Mouse (Mus musculus): ENCODE measurements around the gene Ctnnd2. TPM values are rescaled to one million over a fixed set of nuclear protein-coding genes. Genes with fewer than 3 reads are reported as not detected.

Ctnnd2 gene
- polyA plus RNA-seq, 1 experiment from 2014 or later, result 19.9 TPM

DNA sequence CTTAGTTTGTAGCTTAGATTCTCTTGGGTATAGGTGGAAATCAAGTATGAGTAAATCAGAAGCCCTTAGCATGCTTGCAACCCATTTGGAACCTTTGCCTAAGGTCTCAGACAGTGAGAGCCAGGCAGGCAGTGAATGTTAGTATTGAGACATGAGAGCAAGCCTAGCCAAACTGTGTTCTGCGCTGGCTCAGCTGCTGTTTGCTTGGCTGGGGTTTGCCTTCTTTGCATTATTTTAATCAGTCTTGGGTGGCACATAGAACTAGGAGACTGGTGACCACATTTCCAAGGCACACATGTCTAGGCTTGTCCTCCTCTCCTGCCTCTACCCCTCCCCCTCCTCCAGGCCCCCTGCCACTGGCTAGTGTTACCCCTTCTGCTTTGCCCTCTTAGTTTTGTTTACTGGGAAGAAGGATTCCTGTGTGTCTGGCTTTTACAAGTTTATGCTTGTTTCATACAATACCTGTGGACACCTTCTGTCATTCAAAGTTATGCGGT lies 381.6 kb downstream of the Ctnnd2 start:
- H3K36me3 ChIP-seq (ENCODE audit: insufficient read depth), result no peaks in the 10 kb centered on the region
- no peak overlapping the region for H3K9ac ChIP-seq
- no peak overlapping the region for H3K4me3 ChIP-seq (ENCODE audit: low read depth, low read length)
- no peaks in the 10 kb centered on the region for H3K4me1 ChIP-seq (ENCODE audit: insufficient read depth)
- no peak for ATAC-seq (ENCODE audit: insufficient read depth)
- H3K4me2 ChIP-seq, result no peak overlapping the region
- TF ChIP-seq CTCF (IDR thresholded peaks at IDR 0.05; ENCODE audit: low read depth), result no peak
- no peak overlapping the region for H3K27ac ChIP-seq (ENCODE audit: low read depth)
- WGBS, result 80% methylated on average over 2 of the region's 2 CpGs
- no peak for DNase-seq
- H3K27me3 ChIP-seq (ENCODE audit: insufficient read depth, low read length), result no peaks in the 10 kb centered on the region
- no peaks in the 10 kb centered on the region for H3K9me3 ChIP-seq (ENCODE audit: low read depth, low read length)

DNA sequence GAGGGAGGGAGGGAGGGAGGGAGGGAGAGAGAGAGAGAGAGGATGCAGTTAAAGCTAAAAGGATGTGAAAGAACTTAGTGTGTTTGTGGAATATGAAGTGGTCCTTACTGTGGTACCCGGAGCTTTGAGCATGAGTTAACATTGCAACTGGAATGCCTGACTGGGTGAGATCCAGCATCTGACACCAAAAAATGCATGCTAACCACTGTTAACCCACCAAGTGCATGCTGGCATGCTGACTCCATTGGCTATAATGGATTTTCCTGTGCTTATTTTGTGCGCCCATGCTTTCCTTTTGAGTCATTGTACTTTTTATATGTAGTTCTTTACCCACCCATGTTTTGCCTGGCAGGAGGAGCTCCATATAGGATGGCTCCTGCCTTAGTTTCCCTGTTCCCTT lies 383.4 kb downstream of the Ctnnd2 start:
- ATAC-seq (ENCODE audit: insufficient read depth), result no peak
- H3K4me2 ChIP-seq, result no peak overlapping the region
- TF ChIP-seq CTCF (IDR thresholded peaks at IDR 0.05; ENCODE audit: low read depth), result no peak
- H3K27ac ChIP-seq (ENCODE audit: low read depth), result no peak overlapping the region
- no peaks in the 10 kb centered on the region for H3K9me3 ChIP-seq (ENCODE audit: low read depth, low read length)
- H3K36me3 ChIP-seq (ENCODE audit: insufficient read depth), result no peaks in the 10 kb centered on the region
- no peak overlapping the region for H3K4me3 ChIP-seq (ENCODE audit: low read depth, low read length)
- no peaks in the 10 kb centered on the region for H3K27me3 ChIP-seq (ENCODE audit: insufficient read depth, low read length)
- H3K4me1 ChIP-seq (ENCODE audit: insufficient read depth), result no peaks in the 10 kb centered on the region
- no peak overlapping the region for H3K9ac ChIP-seq
- WGBS, result 81% methylated on average over 2 of the region's 2 CpGs
- no peak for DNase-seq

DNA sequence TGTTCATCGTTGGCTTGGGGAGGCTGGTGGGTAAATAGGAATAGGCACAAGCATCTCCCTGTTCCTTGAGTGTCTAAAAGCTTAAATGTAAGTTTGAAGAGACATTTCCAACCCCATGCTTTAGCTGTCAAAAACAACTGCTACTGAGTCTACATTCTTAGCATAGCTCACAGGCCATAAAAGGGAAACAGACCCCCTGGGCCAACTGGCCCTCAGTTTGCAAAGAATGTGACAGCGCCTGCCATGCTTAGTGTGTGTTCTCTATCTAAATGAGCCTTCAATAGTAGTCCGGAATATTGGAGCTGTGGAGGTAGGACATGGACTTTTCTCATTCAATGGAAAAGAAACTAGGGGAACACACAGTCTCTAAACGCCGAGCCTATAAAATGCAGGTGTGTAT lies 390.0 kb downstream of the Ctnnd2 start:
- H3K9me3 ChIP-seq (ENCODE audit: low read depth, low read length), result no peaks in the 10 kb centered on the region
- no peak overlapping the region for H3K4me2 ChIP-seq
- H3K27ac ChIP-seq (ENCODE audit: low read depth), result no peak overlapping the region
- no peaks in the 10 kb centered on the region for H3K36me3 ChIP-seq (ENCODE audit: insufficient read depth)
- H3K27me3 ChIP-seq (ENCODE audit: insufficient read depth, low read length), result no peaks in the 10 kb centered on the region
- H3K4me1 ChIP-seq (ENCODE audit: insufficient read depth), result no peaks in the 10 kb centered on the region
- 79% methylated on average over 5 of the region's 5 CpGs for WGBS
- no peak for TF ChIP-seq CTCF (IDR thresholded peaks at IDR 0.05; ENCODE audit: low read depth)
- no peak overlapping the region for H3K9ac ChIP-seq
- no peak overlapping the region for H3K4me3 ChIP-seq (ENCODE audit: low read depth, low read length)
- DNase-seq (peak; percentile 14), ATAC-seq (ENCODE audit: insufficient read depth) (no peak)

DNA sequence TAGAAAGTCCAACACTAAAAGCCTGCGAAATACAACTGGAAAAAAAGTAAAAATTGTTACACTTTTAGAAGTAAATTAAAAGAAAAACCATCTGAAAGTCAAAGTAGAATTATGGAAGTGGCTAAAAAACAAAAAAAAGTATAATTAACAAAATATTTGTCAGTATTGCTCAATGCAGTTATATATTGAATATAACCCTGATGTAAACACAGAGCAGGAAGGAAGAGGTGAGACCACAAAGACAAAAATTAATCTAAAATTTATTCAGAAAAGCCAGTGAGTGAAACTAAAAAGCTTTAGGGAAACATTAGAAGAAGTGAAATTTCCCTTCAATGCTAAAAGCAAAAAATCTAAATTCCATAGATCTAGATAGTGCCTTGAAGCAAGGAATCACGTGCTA lies 392.2 kb downstream of the Ctnnd2 start:
- TF ChIP-seq CTCF (IDR thresholded peaks at IDR 0.05; ENCODE audit: low read depth), result no peak
- H3K4me1 ChIP-seq (ENCODE audit: insufficient read depth), result no peaks in the 10 kb centered on the region
- no peak overlapping the region for H3K27ac ChIP-seq (ENCODE audit: low read depth)
- no peak overlapping the region for H3K4me2 ChIP-seq
- H3K4me3 ChIP-seq (ENCODE audit: low read depth, low read length), result no peak overlapping the region
- H3K36me3 ChIP-seq (ENCODE audit: insufficient read depth), result no peaks in the 10 kb centered on the region
- no peak overlapping the region for H3K9ac ChIP-seq
- 85% methylated on average over 2 of the region's 2 CpGs for WGBS
- ATAC-seq (ENCODE audit: insufficient read depth) (no peak), DNase-seq (no peak)
- H3K9me3 ChIP-seq (ENCODE audit: low read depth, low read length), result no peaks in the 10 kb centered on the region
- H3K27me3 ChIP-seq (ENCODE audit: insufficient read depth, low read length), result no peaks in the 10 kb centered on the region

DNA sequence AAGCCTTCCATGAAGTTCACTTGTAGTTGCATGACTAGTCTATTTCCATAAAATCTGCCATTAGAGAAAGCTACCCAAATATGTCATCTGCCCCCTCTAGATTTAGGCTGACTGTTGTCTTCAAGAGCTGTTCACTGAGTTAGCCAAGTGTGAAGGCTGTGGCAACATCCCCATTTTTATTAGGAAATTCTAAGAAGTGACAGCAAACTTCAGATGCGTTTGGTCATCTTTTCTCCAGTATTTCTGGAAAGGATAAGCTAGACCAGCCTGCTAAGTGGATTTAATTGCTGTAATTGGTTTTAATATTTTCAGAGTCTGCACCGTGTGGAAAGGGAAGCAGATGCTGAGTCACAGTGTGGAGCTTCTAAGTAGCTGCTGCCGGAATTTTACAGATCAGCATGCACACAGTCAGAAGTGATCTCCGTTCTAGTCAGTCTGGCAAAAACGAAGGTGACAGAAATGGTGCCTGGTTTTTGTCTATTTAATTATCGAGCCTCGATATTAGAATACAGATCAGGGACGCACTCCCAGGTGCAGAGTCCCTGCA lies 397.9 kb downstream of the Ctnnd2 start:
- Histone ChIP-seq H3K4me2 (no peak overlapping the region), H3K9me3 (ENCODE audit: low read depth, low read length) (no peaks in the 10 kb centered on the region), H3K4me1 (ENCODE audit: insufficient read depth) (no peaks in the 10 kb centered on the region), H3K27me3 (ENCODE audit: insufficient read depth, low read length) (no peaks in the 10 kb centered on the region), H3K36me3 (ENCODE audit: insufficient read depth) (no peaks in the 10 kb centered on the region), H3K27ac (ENCODE audit: low read depth) (no peak overlapping the region), H3K4me3 (ENCODE audit: low read depth, low read length) (no peak overlapping the region), H3K9ac (no peak overlapping the region)
- TF ChIP-seq CTCF (IDR thresholded peaks at IDR 0.05; ENCODE audit: low read depth), result no peak
- ATAC-seq (ENCODE audit: insufficient read depth) (no peak), DNase-seq (no peak)
- WGBS, result 82% methylated on average over 8 of the region's 8 CpGs

DNA sequence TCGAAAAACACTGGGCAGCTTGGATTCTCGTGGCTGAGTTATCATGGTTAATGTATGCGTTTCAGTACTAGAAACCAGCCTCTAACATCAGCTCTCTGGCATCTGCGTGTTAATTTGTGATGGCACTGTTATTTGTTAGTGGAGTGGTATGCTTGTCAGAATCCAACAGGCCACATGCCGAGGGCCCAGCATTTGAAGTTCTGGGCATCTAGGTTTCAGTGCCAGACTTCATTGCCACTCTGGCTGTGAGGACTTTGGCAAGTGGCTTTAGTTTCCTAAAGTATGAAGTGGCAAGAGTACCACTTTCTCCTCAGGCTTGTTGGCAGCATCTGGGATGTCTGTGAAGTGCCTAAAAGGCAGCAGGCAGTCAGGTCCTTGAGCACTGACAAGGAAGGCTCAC lies 415.1 kb downstream of the Ctnnd2 start:
- no peak overlapping the region for H3K4me2 ChIP-seq
- no peaks in the 10 kb centered on the region for H3K27me3 ChIP-seq (ENCODE audit: insufficient read depth, low read length)
- no peak overlapping the region for H3K9ac ChIP-seq
- H3K27ac ChIP-seq (ENCODE audit: low read depth), result no peak overlapping the region
- H3K4me3 ChIP-seq (ENCODE audit: low read depth, low read length), result no peak overlapping the region
- TF ChIP-seq CTCF (IDR thresholded peaks at IDR 0.05; ENCODE audit: low read depth), result no peak
- ATAC-seq (ENCODE audit: insufficient read depth) (no peak), DNase-seq (no peak)
- no peaks in the 10 kb centered on the region for H3K9me3 ChIP-seq (ENCODE audit: low read depth, low read length)
- no peaks in the 10 kb centered on the region for H3K4me1 ChIP-seq (ENCODE audit: insufficient read depth)
- 72% methylated on average over 5 of the region's 5 CpGs for WGBS
- no peaks in the 10 kb centered on the region for H3K36me3 ChIP-seq (ENCODE audit: insufficient read depth)

DNA sequence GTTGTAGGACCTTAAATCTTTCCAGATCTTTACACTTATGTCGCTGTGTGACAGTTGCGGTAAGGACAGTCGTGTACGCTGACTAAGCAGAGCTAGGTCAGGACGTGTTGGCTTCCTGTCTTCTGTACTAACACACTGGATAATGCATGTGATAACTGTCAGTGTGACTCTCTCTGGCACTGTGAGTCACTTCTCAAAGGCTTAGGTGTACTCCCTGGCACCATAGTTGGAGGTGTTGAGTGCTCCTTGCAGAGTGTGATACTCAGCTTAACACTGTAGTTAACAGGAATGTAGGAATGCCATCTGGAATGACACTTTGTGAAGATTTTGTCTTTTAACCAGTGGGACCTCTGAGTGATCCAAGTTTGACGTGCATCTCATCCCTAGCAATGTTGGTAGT lies 418.5 kb downstream of the Ctnnd2 start:
- Histone ChIP-seq H3K27ac (ENCODE audit: low read depth) (no peak overlapping the region), H3K36me3 (ENCODE audit: insufficient read depth) (no peaks in the 10 kb centered on the region), H3K9me3 (ENCODE audit: low read depth, low read length) (no peaks in the 10 kb centered on the region), H3K4me2 (no peak overlapping the region), H3K27me3 (ENCODE audit: insufficient read depth, low read length) (no peaks in the 10 kb centered on the region), H3K9ac (no peak overlapping the region), H3K4me3 (ENCODE audit: low read depth, low read length) (no peak overlapping the region), H3K4me1 (ENCODE audit: insufficient read depth) (no peaks in the 10 kb centered on the region)
- WGBS, result 90% methylated on average over 6 of the region's 6 CpGs
- ATAC-seq (ENCODE audit: insufficient read depth) (no peak), DNase-seq (no peak)
- TF ChIP-seq CTCF (IDR thresholded peaks at IDR 0.05; ENCODE audit: low read depth), result no peak

DNA sequence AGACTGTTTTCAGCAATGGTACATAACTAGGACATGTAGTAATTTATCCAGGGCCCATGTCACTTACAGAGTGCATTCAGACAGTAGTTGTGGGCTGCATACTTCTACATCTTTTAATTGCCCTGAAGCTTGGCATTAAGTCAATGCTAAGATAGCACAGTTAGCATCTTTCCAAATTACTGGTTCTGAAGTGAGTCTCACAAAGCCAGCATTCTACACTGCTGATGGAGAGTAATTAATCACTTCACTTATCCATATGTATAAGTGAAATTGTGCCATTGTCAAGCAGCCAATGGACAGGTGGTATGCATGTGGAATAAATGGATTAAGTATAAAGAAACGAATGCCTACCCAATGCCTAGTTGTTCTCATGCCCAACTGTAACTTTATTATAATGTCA lies 423.1 kb downstream of the Ctnnd2 start:
- no peaks in the 10 kb centered on the region for H3K36me3 ChIP-seq (ENCODE audit: insufficient read depth)
- no peak overlapping the region for H3K9ac ChIP-seq
- ATAC-seq (ENCODE audit: insufficient read depth) (no peak), DNase-seq (no peak)
- H3K27me3 ChIP-seq (ENCODE audit: insufficient read depth, low read length), result no peaks in the 10 kb centered on the region
- no peaks in the 10 kb centered on the region for H3K4me1 ChIP-seq (ENCODE audit: insufficient read depth)
- no peak overlapping the region for H3K4me3 ChIP-seq (ENCODE audit: low read depth, low read length)
- TF ChIP-seq CTCF (IDR thresholded peaks at IDR 0.05; ENCODE audit: low read depth), result no peak
- H3K9me3 ChIP-seq (ENCODE audit: low read depth, low read length), result no peaks in the 10 kb centered on the region
- 77% methylated on average over 1 of the region's 1 CpGs for WGBS
- H3K27ac ChIP-seq (ENCODE audit: low read depth), result no peak overlapping the region
- no peak overlapping the region for H3K4me2 ChIP-seq
